Mouse (Mus musculus) kidney, postnatal 10 days (tissue): ENCODE results near the gene Vasp.

Source experiments
- DNase-seq: peaks from one replicate; pipeline ENCODE4 v3.0.0; 2021; ENCODE audit warnings: mixed read lengths

Vasp gene

DNA sequence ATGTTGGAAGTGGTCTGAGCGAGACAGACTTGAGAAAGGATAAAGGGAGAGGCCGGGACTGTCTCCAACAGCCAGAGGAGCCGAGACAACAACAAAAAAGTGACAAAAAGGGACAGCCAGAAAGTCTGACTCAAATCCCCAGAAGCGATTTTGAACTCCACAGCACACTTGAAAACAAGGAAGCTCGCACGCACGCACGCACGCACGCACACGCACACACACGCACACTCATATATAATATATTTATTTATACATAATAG lies 31.4 kb upstream of the Vasp start:
- no peak for DNase-seq

DNA sequence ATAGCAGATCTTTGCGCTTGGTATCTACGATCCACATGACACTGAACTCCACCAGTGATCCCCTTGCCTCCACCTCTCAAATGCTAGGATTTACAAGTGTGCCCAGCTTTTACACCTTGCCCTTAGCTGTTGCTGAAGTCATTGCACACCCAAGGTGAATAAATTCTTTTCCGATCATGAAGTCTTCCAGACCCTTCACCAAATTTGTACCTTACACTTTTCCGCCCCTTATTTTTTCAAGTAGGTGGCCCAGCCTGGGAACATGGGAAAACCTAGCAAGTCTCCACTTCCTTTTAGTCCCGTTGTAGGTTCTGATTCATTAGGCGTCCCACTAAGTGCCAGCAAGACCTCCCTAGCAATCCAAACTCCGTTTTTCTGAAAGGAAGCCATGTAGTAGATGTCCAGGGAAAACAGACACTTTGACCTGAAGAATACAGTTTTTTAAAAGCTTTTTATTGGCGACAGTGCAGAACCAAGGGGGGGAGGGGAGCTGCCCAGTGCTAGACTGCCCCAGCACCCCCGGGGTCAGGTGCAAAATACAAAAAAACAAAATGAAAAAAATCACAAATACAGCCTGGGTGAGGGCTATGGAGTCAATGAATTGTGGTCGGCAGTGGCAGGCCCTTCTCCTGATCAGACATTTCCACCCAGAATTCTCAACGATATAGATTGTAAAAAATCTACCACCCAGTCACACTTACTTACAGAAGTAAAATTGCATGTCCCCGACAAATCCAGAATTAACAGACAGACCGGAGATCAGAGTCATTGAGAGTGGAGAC lies 30.8 kb upstream of the Vasp start:
- DNase-seq = no peak

DNA sequence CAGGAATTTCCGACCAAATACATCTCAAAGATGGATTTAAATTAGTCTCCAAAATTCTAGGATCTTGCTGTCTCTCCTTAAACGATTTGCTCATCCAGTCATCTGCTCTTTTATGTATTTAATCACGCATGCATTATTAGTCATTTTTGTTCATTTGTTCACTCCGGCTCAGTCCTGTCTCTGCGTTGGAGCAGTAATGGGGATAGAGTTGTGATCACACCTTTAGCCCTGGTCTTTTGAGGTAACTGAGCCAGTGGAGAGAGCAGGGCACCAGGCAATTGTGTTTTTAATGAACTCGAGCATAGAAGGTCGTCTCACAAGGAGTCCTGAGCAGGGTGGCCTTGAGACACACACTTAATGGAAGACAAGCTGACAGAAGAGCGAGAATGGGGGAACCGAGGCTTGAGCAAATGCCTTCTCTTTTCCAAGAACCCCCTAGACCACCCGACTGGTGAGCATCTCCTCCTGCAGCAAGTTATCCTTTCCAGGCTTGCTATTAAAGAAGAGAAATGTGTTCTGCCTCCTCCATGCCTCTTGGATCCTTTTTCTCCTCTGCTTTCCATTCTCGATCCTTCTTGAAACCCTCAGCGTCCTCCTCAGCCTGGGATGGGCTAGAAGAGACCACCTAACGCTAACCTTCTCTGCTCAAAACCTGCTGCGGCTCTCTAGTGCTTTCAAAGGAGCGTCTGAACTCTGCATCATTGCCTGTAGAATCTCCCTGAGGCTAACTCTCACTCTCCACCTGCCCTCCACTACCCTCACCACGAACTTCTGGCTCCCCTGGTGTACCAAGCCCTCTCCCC lies 30.0 kb upstream of the Vasp start:
- no peak for DNase-seq

DNA sequence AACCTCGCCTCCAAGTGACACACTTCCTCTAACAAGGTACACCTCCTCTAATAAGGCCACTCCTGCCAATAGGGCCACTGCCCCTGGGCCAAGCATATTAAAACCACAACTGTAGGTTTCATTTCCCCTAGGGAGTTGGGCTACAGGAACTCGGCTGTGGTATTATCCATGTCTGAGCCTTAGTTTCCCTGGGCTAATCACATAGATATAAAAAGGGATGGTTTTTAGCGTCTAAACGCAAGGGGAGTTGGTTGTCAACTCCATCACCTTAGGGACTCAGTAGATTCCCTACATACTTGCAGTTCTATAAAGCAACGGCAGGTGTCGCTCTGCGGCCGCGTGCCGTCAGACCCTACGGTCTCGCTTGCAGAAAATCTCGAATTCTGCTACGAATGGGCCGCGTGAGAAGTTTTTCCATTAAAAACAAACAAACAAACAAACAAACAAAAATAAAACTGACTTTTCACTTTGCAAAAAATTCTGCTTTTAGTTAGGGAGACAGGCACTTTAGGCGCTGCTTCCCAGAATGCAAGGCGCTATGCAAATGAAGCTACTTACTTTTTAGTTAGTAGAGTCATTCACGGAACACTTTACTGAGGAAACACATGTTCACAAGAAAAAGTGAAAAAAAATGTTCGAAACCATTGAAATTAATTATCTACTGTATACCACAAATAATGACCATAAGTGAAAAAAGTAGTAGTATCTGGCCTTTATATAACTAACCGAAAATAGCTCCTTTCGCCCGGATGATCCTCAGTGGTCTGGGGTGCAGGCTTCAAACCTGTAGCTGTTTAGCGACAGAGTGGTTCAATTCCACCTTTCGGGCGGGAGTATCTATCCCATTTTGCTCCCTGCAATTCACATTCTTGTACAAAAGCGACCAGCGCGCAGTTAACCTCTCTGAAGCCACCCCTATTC lies 29.1 kb upstream of the Vasp start:
- DNase-seq = peak; percentile 91

DNA sequence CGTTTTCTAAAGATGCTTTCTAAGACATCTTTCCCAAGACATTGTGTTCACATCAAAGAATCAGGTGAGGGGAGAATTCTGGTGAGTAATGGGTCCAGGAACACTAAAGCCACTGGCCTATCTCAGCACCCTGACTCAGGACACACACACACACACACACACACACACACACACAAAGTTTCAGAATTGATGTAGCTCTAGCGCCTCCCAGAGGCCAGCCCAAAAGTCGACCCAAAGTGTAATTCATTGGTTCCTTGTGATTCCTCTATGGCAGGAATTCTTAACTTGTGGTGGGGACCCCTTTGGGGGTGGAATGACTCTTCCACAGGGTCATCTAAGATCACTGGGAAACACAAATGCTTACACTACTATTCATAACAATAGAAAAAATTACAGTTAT lies 27.6 kb upstream of the Vasp start:
- peak; percentile 71 for DNase-seq

DNA sequence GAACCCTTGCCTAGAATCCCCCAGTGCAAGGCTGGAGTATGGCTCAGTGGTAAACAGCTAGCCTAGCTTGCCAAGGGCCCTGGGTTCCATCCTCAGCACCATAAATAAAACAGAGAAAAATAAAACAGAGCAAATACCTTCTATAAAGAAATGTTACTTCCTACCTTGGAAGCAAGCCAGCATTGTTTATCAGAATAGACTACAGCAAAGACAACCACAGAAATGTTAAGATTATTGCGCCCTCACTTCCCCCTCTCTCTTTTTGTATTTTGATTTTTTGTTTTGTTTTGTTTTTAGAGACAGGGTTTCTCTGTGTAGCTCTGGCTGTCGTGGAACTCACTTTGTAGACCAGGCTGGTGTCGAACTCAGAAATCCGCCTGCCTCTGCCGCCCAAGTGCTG lies 26.2 kb upstream of the Vasp start:
- DNase-seq = no peak

DNA sequence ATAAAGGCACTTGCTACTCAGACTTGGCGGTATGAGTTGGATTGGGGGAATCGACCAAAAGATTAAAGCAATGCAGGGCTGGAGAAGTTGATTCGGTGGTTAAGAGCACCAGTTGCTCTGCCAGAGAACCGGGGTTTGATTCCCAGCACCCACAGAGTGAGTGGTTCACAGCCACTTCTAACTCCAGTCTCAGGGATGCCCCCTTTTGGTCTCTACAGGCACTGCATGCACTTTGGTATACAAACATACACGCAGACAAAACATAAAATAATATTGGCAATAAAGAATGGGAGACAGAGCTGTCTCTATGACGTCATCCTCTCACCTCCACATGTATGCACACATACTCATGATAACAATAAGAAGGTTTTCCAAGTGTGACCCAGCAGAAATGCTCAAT lies 25.4 kb upstream of the Vasp start:
- peak; percentile 34 for DNase-seq

DNA sequence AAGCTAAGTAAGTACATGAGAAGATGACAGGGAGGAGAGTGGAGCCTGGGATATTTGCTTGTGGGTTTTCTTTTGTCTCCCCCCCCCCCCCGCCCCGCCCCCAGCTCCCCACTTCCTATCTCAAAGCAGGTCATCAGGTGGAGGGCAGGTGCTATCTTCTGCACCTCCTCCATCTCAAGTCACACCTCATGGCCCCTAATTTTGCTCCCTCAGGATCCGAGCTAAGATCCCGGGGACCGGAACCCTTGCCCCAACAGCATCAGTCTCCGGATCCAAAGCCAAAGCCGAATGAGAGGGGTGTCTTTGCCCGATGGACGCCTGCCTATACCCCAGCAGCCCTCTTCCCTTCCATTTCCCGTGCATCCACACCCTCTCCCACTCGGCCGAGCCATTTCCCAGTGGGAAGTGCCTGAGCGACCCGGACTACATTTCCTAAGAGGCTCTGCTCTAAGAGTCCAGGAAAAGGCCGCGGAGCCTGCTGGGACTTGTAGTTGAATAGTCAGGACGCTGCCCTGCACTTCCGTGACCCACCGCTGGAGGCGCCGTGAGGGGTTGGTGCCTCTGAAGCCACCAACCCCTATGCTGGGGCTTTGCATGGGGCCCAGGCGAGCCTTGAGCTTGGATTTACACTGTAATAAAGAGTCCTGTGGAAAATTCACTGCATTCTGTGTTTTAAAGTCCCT lies 24.0 kb upstream of the Vasp start:
- DNase-seq = peak; percentile 99

DNA sequence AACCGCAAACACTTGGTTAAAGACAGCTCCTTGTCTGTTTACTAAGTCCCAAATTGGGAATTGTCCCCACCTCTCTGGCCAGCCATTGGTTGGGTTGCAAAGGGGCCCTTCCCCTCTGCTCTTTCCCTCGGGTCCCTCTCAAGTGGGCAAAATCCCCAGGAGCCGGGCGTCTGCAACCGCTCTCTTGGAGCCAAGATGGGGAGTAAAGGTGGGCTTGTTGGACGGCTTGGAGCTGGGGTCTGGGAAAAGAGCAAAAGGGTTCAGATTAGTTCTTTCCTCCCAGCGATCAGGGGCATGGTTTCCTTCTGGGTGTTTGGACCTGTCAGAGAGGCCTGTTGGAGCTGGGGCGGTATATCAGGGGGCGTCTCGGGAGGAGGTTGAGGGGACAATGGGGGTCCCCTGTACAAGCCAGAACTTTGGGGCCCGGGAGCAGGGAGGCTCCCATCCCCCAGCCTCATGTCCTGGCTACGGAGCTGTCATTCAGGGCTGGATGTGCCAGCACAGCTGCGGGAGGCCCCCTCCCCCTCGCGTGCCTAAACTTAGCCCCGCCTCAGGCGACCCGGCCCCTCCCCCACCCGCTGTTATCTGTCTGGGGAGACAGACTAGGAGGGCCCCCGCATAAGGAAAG lies 19.5 kb upstream of the Vasp start:
- DNase-seq = peak; percentile 80

DNA sequence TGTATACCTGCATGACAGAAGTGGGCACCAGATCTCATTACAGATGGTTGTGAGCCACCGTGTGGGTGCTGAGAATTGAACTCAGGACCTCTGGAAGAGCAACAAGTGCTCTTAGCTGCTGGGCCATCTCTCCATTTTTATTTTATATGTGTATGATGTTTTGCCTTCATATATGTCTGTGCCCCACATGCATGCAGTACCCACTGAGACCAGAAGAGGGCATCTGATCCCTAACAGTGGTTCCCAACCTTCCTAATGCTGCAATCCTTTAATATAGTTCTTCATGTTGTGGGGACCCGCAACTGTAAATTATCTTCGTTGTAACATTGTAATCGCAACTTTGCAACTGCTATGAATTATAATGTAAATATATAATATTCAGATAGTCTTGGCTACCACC lies 13.1 kb upstream of the Vasp start:
- peak; percentile 82 for DNase-seq

DNA sequence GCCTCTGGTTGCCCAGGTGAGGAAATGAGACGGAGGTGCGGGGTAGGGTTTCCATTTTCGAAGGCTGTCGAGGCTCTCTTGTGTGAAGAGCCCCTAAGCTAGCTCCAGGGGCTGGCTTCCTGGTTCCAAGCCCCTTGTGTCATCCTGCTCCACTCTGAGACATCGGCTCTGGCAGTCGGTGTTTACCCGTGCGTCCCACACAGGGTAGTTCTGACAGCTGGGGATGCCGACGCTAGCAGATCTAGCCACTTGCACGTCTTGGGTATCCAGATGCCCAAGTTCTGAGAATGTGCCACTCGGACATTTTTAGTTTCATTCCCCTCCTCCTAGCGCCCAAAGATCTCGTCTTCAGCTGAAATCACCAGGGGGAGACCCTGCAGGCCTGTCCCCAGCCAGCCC lies 11.8 kb upstream of the Vasp start:
- no peak for DNase-seq

DNA sequence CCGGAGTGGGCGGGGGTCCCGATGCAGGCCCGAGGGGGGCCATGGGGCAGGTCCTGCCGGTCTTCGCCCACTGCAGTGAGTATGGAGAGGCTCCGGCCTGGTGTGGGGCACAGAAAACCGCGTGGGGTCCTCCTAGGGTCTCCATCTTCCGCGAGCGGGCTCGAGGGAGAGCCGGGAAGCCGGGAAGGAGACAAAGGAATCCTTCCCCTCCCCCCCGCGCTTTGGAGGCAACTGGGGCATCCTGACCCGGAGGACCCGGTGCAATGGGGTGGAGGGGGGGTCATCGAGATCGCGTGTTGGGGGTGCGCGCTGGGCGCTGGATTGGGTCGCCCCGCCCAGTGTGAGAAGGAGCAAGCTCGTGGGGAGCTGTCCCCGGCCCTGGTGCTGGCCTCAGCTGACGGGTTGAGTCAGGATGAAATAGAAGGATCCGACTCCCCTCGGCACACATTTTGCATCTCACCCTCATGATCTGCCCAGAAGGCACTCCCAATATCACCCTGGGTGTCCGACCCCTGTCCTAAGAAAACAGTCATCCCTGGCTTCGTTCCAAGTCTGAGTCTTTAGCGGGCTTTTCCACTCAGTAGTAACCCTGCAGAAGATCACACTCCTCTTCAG lies 11.3 kb upstream of the Vasp start:
- DNase-seq = peak; percentile 88

DNA sequence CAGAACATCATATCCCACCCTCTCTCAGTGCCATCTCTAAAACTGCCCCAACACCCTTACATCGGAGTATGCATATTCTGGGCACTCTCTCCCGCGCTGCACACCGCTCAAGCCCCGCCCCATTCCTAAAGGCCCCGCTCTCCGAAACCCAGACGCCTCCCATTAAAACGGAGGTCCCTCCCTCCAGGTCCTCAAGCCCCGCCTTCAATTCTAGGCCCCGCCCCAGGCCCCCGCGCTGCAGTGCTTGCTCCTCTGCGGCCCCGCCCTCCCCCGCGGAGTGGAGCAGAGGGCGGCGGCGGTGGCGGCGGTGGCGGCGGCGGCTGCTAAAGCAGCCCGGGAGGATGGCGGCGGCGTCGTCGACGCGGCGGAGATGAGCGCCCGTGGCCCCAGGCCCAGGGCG lies 10.8 kb upstream of the Vasp start, which contains the start of gene Rtn2:
Gene Rtn2 (plus strand): TSS at position 240 of the 400 bp plus-strand sequence.
- peak; percentile 88 for DNase-seq

DNA sequence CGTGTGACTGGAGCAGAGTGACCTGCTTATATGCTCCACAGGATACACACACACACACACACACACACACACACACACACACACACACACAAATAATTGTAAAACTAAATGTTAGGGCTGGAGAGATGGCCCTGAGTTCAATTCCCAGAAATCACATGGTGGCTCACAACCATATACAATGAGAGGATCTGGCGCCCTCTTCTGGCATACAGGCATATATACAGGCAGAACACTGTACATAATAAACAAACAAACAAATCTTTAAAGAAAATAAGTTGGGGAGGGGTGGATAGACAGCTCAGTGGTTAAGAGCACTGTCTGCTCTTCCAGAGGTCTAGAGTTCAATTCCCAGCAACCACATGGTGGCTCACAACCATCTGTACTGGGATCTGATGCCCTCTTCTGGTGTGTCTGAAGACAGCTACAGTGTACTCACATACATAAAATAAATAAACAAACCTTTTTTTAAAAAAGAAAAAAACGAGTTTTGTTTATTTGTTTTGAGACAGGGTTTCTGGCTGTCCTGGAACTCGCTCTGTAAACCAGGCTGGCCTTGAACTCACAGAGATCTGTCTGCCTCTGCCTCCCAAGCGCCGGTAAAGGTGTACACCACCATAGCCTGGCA lies 10.2 kb upstream of the Vasp start:
- DNase-seq = peak; percentile 62

DNA sequence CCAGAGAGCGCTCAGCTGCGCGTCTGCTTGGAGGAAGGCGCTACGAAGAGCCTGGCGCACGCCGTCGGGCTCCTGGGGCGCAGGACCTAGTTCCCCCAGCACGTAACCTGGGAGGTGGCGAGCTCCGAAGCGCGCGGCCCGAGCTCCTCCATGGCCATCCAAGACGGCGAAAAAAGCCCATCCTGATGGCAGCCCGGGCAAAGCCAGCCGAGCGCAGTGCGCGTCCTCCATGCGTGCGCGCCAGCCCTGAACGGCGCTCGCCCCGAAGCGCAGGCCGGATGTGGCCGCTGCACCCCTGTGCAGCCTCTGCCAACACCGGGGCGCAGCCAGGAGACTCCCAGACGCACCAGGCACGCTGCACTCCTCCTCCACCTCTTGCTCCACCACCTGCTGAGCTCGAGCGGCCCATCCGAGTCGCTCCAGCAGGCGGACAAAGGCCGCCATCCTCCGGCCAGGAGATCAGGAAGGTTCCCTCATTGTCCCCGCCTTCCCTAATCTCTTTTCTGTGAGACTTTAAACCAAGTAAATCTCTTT lies 8.0 kb upstream of the Vasp start, which contains the start of gene Ppm1n:
Gene Ppm1n (minus strand): TSS at position 484 of the 534 bp plus-strand sequence.
- DNase-seq = no peak

DNA sequence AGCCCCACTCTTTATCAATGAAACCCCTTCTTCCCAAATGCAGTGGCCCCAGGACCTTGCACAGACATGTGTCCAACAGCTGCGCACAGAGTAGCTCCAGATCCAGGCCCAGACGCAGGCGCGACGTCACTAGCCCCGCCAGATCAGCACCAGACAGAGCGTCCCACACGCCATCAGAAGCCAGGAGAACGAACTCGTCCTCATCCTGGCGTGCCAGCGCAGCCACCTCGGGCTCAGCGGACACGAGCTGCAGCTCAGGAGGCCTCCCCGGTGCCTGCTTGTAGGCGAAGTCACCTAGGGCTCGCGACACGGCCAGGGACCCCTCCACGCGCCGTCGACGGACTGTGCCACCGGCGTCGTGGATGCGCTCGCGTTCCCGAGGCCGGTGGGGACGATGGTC lies 7.4 kb upstream of the Vasp start:
- no peak for DNase-seq

DNA sequence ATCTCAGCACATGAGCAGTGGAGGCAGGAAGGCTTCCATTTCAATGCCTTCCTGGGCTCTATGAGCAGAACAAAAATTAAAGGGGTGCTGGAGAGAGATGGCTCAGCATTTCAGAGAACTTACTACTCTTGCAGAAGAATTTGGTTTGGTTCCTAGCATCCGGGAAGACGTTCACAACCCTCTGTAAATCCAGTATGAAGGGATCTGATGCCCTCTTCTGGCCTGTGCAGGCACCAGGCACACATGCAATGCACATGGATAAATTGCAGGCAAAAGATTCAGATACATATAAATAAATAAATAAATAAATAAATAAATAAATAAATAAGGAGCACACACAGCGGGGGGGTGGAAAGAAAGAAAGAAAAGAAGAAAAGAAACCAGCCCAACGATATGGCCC lies 4.6 kb upstream of the Vasp start:
- no peak for DNase-seq

DNA sequence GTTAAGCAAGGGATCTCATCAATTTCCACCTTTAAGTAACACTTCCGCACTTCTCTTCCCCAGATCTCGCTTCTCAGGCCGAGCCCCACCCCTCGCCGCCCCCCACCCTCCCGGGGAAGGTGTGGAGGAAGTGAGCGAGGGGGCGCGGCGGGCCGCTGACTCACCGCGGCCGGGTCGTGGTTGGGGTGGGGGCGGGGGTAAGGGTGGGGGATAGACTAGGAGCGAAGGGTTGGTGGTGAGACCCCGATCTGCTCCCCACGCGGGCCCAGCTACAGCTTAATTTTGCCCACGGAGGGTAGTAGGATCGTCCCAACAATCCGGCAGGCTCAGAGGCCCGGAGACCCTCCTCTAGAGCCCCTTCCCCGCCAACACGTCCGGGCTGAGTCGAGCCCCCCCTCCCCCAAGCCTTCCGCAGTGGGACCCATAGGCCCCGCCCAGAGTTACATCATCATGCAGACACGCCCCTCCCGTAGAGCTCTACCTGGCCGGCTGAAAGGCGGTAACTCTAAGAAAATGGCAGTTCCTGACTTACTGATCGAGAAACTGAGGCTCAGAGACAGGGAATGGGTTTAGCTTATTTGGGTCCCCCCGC lies 652 bp upstream of the Vasp start:
- DNase-seq = peak; percentile 90

DNA sequence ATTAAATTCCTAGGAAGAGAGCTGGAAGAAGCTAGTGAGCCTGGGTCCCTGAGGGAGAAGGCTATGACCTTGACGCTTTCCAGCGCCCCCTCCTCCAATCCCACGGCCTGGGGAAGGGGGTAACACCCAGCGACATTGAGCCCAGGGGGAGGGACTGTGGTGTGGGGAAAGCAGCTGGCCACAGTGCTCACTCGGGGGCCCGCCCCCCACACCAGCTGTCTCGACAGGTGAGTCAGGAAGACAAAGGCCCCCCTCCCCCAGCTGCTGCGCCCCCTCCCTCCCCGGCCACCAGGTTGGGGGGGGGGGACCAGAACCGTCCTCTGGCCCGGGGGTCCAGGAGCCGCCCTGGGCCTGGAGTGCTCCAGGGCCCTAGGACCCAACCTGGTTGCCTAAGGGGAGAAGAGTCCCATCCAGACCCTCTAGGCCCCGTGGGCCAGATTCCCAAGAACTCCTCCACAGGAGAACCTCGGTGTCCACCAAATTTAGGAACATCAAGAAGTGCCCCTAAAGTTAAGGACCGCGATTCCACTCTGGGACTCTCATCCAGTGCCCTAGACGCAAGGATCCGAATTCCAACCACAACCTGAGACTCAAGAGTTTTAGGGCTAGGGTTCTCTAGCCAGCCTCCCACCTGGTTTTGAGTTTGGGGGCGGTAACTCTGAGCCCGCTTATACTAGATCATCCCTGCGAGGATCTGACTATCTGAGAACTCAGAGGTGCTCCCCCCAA lies 944 bp downstream of the Vasp start:
- peak; percentile 61 for DNase-seq
